Mouse (Mus musculus) urinary bladder, postnatal 36 days (tissue): Measurements from ENCODE around the gene Iltifb.
"Not testable (repeated sequence)": the region's sequence is repeated elsewhere in the genome, so short reads cannot be mapped to it uniquely, and the experiment has no call there.

Experiments used
- DNase-seq, 2 experiments: peaks; one replicate each; pipeline ENCODE4 v3.0.0; 2022; ENCODE audit warnings: low spot score in 2 of 2, mixed read lengths in 1 of 2

Iltifb gene

GRCm38 (mm10) chr10:118294938-118295337 is at the start of gene Iltifb:
Gene Iltifb, minus strand, starts transcription at chr10:118295038.
- DNase-seq: no peak

GRCm38 (mm10) chr10:118343155-118343554 is 48.3 kb upstream of the Iltifb start, which contains the start of gene Gm9046:
Gene Gm9046, minus strand, starts transcription at chr10:118343255.
- not testable (repeated sequence) for DNase-seq

DNA sequence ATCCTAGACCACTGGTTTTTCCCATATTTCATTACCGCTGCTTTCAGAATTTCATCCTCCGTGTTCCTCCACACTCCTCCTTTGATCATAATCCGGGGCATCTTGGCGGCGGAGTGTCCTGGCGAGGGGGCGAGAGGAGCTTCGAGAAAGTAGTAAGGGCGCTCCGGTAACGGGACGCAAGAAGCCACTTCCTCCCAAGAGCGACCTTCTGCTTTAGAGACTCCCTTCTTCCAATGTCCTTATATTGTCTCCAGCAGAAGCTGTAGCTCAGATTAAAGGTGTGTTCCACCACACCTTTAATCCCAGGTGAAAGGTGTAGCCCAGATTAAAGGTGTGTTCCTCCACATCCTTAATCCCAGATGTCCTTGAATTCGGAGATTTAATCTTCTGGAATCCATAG is 42.9 kb upstream of the Iltifb start, which contains the start of gene Gm9045:
Gene Gm9045 (minus strand): TSS at position 101 of the 400 bp plus-strand sequence.
- DNase-seq: not testable (repeated sequence)

GRCm38 (mm10) chr10:118332308-118332707 is 37.5 kb upstream of the Iltifb start, which contains the start of gene Gm9044:
Gene Gm9044, minus strand, starts transcription at chr10:118332408.
- not testable (repeated sequence) for DNase-seq

DNA sequence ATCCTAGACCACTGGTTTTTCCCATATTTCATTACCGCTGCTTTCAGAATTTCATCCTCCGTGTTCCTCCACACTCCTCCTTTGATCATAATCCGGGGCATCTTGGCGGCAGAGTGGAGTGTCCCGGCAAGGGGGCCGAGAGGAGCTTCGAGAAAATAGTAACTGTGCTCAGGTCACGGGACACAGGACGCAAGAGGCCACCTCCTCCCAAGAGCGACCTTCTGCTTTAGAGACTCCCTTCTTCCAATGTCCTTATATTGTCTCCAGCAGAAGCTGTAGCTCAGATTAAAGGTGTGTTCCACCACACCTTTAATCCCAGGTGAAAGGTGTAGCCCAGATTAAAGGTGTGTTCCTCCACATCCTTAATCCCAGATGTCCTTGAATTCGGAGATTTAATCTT is 32.0 kb upstream of the Iltifb start, which contains the start of gene Gm9040:
Gene Gm9040 (minus strand): TSS at position 101 of the 400 bp plus-strand sequence.
- DNase-seq: not testable (repeated sequence)

- DNase-seq: no peak
Observed at GRCm38 (mm10) chr10:118319024-118319423, 24.2 kb upstream of the Iltifb start.

GRCm38 (mm10) chr10:118302133-118302532 is 7.3 kb upstream of the Iltifb start:
- DNase-seq: not testable (repeated sequence)

GRCm38 (mm10) chr10:118283016-118283415 is 11.8 kb downstream of the Iltifb start:
- not testable (repeated sequence) for DNase-seq

DNA sequence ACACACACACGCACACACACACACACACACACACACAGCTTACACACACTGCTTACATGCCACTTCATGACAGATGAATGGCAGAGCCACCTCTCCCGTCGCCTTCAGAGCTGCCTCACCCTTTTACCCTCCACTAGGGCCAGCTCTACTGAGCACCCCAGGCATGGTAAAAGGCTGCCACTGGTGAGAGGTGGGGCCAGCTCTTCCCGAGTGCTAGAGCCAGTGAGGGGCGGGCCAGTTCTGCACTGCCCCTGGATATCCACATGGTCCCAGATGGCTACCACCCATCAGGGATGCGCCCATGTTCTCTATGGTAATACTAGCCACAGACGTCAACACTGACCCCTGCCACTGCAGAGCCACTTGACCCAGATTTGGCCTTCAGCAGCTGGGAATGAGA is 12.3 kb downstream of the Iltifb start:
- DNase-seq: not testable (repeated sequence)

DNA sequence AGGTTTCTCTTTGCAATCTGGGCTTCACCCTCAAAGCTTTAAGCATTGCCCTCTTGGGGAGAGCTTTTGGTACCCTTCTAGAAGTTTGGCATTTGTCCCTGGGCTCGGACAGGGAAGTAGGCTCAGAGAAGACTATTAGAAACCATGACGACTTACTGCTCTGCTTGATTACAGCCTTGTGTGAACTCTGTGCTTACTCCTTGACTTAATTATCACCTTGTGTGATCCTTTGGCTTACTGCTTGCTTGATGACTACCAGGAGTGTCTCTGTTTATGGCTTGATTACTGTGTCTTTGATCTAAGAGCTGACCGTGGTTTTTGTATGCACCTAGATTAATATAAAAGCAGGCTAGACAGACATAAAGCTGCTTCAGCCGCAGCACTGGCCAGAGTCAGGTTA is 16.8 kb downstream of the Iltifb start:
- not testable (repeated sequence) for DNase-seq

DNA sequence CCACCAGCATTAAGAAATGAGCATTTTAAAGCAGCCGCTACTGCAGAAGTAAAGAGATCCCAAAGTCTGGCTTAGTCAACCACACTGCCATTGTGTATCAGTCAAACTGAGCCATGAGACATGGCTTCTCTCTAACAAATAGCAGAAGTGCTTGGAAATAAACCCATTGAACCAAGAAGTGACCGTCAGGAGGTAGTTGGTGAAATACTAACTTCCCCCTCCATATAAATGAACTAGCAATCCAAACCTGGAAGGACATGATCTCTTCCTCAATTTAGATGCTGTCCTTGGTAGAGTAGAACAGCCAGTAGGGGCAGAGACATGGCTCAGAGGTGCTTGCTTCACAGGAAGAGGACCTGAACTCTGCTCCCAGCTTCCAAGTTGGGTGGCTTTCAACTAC is 23.4 kb downstream of the Iltifb start:
- not testable (repeated sequence) for DNase-seq

GRCm38 (mm10) chr10:118268812-118269211 is 26.0 kb downstream of the Iltifb start:
- DNase-seq: not testable (repeated sequence)

- not testable (repeated sequence) for DNase-seq
Observed at GRCm38 (mm10) chr10:118258388-118258787, 36.5 kb downstream of the Iltifb start, which contains the start of gene Gm32802. Gene Gm32802, plus strand, starts transcription at chr10:118258688.

DNA sequence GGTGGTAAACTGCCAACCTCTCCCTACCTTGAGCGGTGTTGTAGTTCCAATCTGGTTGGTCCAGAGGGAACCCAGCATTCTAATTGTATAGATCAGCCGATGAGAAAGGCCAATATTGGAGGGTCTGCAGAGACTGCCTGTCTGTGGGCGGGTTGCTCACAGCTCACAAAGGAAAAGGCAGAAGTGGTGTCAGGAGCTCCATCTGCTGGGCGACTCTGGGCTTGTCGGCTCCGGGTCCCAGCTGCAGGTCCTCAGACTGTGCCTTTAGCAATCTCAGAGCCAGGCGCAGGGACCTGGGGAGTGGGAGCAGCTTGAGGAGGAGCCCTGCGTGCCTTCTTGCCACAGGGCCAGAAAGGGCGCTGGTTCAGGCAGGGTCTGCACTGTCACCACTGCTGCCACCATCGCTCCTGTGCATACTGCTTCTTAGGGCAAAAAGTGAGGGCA is 44.0 kb downstream of the Iltifb start:
- DNase-seq: no peak

GRCm38 (mm10) chr10:118249006-118249595 is 45.7 kb downstream of the Iltifb start:
- DNase-seq: not testable (repeated sequence)

- not testable (repeated sequence) for DNase-seq
Observed at GRCm38 (mm10) chr10:118240680-118241079, 54.2 kb downstream of the Iltifb start, which contains the start of gene Gm32717. Gene Gm32717, minus strand, starts transcription at chr10:118240780.
